Mouse (Mus musculus): ENCODE results near the gene Zscan5b. TPM values are rescaled to one million over a fixed set of nuclear protein-coding genes. Genes with fewer than 3 reads are reported as not detected.
A peak's percentile ranks its signal among the peaks of the same experiment; 100 is the strongest.
"Not testable (repeated sequence)": the region's sequence is repeated elsewhere in the genome, so short reads cannot be mapped to it uniquely, and the experiment has no call there.

The Zscan5b gene
- polyA plus RNA-seq, 1 experiment from 2014 or later: not detected

GRCm38 (mm10) chr7:6194129-6194528 is 27.9 kb upstream of the Zscan5b start:
- no peaks in the 10 kb centered on the region for H3K4me1 ChIP-seq
- H3K4me3 ChIP-seq: no peak overlapping the region
- DNase-seq (ENCODE audit: low spot score): peak; percentile 71
- 21% methylated on average over 5 of the region's 5 CpGs for WGBS
- peaks cover 9% of the 10 kb centered on the region for H3K27me3 ChIP-seq (replicated peaks; ENCODE audit: low read depth, poor library complexity, severe bottlenecking)
- H3K36me3 ChIP-seq (replicated peaks): peaks cover 17% of the 10 kb centered on the region
- H3K9me3 ChIP-seq: peaks cover 12% of the 10 kb centered on the region
- no peak overlapping the region for H3K27ac ChIP-seq (replicated peaks)

GRCm38 (mm10) chr7:6195777-6196176 is 26.3 kb upstream of the Zscan5b start:
- no peaks in the 10 kb centered on the region for H3K27me3 ChIP-seq (replicated peaks; ENCODE audit: low read depth, poor library complexity, severe bottlenecking)
- H3K36me3 ChIP-seq (replicated peaks): peaks cover under 1% of the 10 kb centered on the region; the same call in 1 of the 2 replicates
- H3K27ac ChIP-seq (replicated peaks): no peak overlapping the region
- DNase-seq (ENCODE audit: low spot score): no peak
- 49% methylated on average over 2 of the region's 2 CpGs for WGBS
- H3K4me3 ChIP-seq: no peak overlapping the region
- H3K9me3 ChIP-seq: peaks cover 14% of the 10 kb centered on the region; the same call in 1 of the 2 replicates
- no peaks in the 10 kb centered on the region for H3K4me1 ChIP-seq

GRCm38 (mm10) chr7:6196790-6197189 is 25.3 kb upstream of the Zscan5b start, which contains the start of gene Galp:
Galp (plus strand) TSS chr7:6197090.
- no peaks in the 10 kb centered on the region for H3K27me3 ChIP-seq (replicated peaks; ENCODE audit: low read depth, poor library complexity, severe bottlenecking)
- H3K36me3 ChIP-seq (replicated peaks): no peaks in the 10 kb centered on the region
- DNase-seq (ENCODE audit: low spot score): no peak
- no peaks in the 10 kb centered on the region for H3K4me1 ChIP-seq
- H3K27ac ChIP-seq (replicated peaks): no peak within 1 kb of the TSS
- no peak within 1 kb of the TSS for H3K4me3 ChIP-seq
- 60% methylated on average over 3 of the region's 3 CpGs for WGBS
- peaks cover 18% of the 10 kb centered on the region; the same call in 1 of the 2 replicates for H3K9me3 ChIP-seq

- 87% methylated on average over 3 of the region's 3 CpGs for WGBS
- Histone ChIP-seq H3K36me3 (replicated peaks) (no peaks in the 10 kb centered on the region), H3K4me3 (no peak overlapping the region), H3K4me1 (no peaks in the 10 kb centered on the region), H3K27ac (replicated peaks) (no peak overlapping the region), H3K9me3 (peaks cover 15% of the 10 kb centered on the region; the same call in 1 of the 2 replicates), H3K27me3 (replicated peaks; ENCODE audit: low read depth, poor library complexity, severe bottlenecking) (no peaks in the 10 kb centered on the region)
- DNase-seq (ENCODE audit: low spot score): no peak
These were observed 17.9 kb upstream of the Zscan5b start for GRCm38 (mm10) chr7:6204200-6204599.

DNA sequence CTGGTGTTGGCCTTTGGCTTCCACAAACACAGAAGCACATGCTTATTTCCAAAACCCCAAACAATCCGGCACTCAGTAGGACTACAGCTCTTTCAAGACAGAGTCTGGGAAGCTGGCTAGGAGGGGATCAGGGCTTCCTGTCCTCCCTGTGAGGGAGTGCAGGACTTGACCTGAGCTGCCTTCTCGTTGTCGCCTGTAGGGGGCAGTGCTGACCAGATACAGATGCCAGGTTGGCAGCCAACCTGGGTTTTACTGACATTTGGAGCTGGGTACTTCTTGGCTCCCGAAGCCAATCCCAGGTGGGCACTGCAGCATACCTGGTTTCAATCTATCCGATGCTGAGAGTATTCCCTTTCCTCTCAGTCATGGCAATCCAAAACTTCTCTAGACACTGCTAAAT is 8.9 kb upstream of the Zscan5b start:
- no peak for DNase-seq (ENCODE audit: low spot score)
- no peaks in the 10 kb centered on the region for H3K4me1 ChIP-seq
- no peak overlapping the region for H3K27ac ChIP-seq (replicated peaks)
- H3K36me3 ChIP-seq (replicated peaks): no peaks in the 10 kb centered on the region
- peaks cover 41% of the 10 kb centered on the region for H3K9me3 ChIP-seq
- no peak overlapping the region for H3K4me3 ChIP-seq
- H3K27me3 ChIP-seq (replicated peaks; ENCODE audit: low read depth, poor library complexity, severe bottlenecking): no peaks in the 10 kb centered on the region
- WGBS: 51% methylated on average over 5 of the region's 5 CpGs

GRCm38 (mm10) chr7:6214691-6215090 is 7.4 kb upstream of the Zscan5b start:
- H3K27me3 ChIP-seq (replicated peaks; ENCODE audit: low read depth, poor library complexity, severe bottlenecking); DNase-seq (ENCODE audit: low spot score); H3K4me1 ChIP-seq; H3K4me3 ChIP-seq; H3K27ac ChIP-seq (replicated peaks); H3K36me3 ChIP-seq (replicated peaks): not testable (repeated sequence)
- H3K9me3 ChIP-seq: peaks cover 44% of the 10 kb centered on the region
- WGBS: 83% methylated on average over 4 of the region's 4 CpGs

DNA sequence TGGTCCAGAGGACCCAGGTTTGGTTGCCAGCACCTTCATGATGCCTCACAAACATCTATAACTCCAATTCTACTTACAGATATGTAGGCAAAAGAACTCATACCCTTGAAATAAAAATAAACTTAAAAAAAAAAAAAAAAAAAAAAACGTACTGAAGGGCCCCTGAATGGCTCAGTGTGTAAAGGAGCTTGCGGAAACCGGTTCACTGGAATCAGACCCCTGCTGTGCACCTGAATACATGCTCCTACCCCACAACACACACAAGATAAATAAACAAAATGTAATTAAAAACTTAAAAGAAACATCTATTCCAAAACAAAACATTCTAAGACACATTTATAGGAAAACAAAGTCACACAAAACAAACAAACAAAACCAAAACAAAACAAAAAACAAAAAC is 1.9 kb upstream of the Zscan5b start:
- 48% methylated on average over 3 of the region's 3 CpGs for WGBS
- no peaks in the 10 kb centered on the region for H3K36me3 ChIP-seq (replicated peaks)
- no peak overlapping the region for H3K27ac ChIP-seq (replicated peaks)

DNA sequence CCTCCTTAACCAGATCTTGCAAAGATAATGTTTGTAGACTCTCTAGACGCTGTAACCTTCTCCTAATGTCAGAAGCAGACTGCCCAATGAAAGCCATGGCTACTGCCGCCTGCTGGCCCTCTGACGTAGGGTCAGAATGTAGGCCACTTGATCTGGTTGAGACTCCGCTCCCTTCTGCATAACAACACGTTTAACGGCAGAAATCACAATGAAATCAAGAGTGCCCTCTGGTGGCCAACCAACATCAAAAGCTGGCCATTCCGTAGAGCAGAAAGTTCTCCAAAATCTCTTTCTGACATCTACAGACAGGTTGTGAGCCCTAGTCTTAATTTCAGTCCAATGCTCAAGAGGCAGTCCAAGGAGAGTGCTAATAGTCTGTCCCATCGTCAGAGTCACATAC is 6.4 kb downstream of the Zscan5b start:
- H3K27ac ChIP-seq (replicated peaks); H3K4me1 ChIP-seq; H3K36me3 ChIP-seq (replicated peaks); DNase-seq (ENCODE audit: low spot score); H3K27me3 ChIP-seq (replicated peaks; ENCODE audit: low read depth, poor library complexity, severe bottlenecking); H3K4me3 ChIP-seq: not testable (repeated sequence)
- WGBS: 59% methylated on average over 8 of the region's 8 CpGs
- peaks cover 44% of the 10 kb centered on the region for H3K9me3 ChIP-seq

More for the DNA sequence above, 1.9 kb upstream of the Zscan5b start:
- no peak for DNase-seq (ENCODE audit: low spot score)
- Histone ChIP-seq H3K27me3 (replicated peaks; ENCODE audit: low read depth, poor library complexity, severe bottlenecking) (no peaks in the 10 kb centered on the region), H3K4me3 (no peak overlapping the region), H3K9me3 (peaks cover 52% of the 10 kb centered on the region), H3K4me1 (no peaks in the 10 kb centered on the region)

DNA sequence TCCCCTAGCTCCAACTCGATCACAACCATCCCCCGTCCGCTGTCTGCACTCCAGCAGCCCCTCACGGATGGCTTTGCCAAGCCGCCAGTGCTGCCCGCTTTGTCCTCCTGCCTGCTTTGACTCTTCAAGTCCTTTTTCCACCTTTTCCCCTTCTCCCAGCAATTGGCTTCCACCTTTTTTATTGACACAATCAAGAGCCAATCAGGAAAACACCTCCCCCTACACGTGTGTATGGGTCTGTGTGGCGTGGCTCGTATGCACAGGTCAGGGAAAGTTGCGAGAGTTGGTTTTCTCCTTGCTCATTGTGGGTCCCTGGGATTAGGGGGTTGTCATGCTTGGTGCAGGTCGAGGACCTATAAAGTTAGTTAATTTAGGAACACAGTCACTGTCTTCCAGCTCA is 17.7 kb downstream of the Zscan5b start:
- peaks cover 4% of the 10 kb centered on the region; the same call in 1 of the 2 replicates for H3K9me3 ChIP-seq
- H3K36me3 ChIP-seq (replicated peaks): no peaks in the 10 kb centered on the region
- 54% methylated on average over 11 of the region's 11 CpGs for WGBS
- no peaks in the 10 kb centered on the region for H3K27me3 ChIP-seq (replicated peaks; ENCODE audit: low read depth, poor library complexity, severe bottlenecking)
- H3K4me3 ChIP-seq: no peak overlapping the region
- no peaks in the 10 kb centered on the region for H3K4me1 ChIP-seq
- DNase-seq (ENCODE audit: low spot score): no peak
- no peak overlapping the region for H3K27ac ChIP-seq (replicated peaks)

DNA sequence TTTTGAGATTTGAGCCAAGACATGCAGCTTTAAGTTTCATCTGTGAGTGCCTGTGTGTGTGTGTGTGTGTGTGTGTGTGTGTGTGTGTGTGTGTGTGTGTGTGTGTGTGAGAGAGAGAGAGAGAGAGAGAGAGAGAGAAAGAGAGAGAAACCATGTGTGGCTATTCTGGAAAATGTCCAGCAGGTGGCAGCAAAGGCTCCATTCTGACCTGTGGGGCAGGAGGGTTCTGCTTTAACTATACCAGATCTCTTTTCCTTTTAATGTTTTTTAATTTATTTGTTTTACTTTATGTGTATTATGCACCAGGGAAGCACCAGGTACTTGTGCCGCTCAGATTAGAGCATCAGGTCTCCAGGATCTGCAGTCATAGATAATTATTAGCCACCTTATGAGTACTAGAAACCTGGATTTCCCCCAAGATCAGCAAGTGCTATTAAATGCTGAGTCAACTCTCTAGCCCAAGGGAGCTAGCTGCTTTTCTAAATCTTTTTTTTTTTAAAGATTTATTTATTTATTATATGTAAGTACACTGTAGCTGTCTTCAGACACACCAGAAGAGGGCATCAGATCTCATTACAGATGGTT is 18.9 kb downstream of the Zscan5b start:
- not testable (repeated sequence) for H3K27ac ChIP-seq (replicated peaks); H3K27me3 ChIP-seq (replicated peaks; ENCODE audit: low read depth, poor library complexity, severe bottlenecking); H3K4me3 ChIP-seq; H3K4me1 ChIP-seq; H3K9me3 ChIP-seq; H3K36me3 ChIP-seq (replicated peaks)
- DNase-seq (ENCODE audit: low spot score): peak; percentile 52
- WGBS: 13% methylated on average over 1 of the region's 1 CpGs

- H3K4me1 ChIP-seq: no peaks in the 10 kb centered on the region
- 52% methylated on average over 11 of the region's 11 CpGs for WGBS
- no peak overlapping the region for H3K4me3 ChIP-seq
- H3K9me3 ChIP-seq: no peaks in the 10 kb centered on the region
- H3K27ac ChIP-seq (replicated peaks): no peak overlapping the region
- H3K36me3 ChIP-seq (replicated peaks): no peaks in the 10 kb centered on the region
- DNase-seq (ENCODE audit: low spot score): peak; percentile 8
- H3K27me3 ChIP-seq (replicated peaks; ENCODE audit: low read depth, poor library complexity, severe bottlenecking): no peaks in the 10 kb centered on the region
These were observed 22.5 kb downstream of the Zscan5b start for GRCm38 (mm10) chr7:6244361-6245292.

DNA sequence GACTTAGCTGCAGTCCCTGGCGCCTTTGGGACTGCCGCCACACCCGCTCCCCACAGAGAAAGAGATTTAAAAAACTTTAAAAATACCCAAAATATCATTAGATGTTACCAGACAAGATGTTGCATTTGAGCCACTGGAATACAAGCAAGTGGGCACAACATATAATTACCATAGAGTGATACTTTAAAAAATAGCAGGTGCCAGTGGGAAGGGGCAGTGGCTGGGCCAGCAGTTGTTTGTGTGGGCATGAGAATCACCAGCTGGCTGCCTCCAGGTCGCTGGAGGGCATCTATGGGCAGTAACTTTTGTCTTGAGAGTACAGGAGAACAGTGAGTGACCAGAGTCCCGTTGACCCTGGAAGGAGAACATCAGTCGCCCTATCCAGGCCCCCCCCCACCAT is 30.3 kb downstream of the Zscan5b start, which contains the start of gene Epp13:
Gene Epp13, plus strand, starts transcription at position 301 of the 400 bp plus-strand sequence.
- Histone ChIP-seq H3K4me1 (no peaks in the 10 kb centered on the region), H3K27me3 (replicated peaks; ENCODE audit: low read depth, poor library complexity, severe bottlenecking) (no peaks in the 10 kb centered on the region), H3K27ac (replicated peaks) (no peak within 1 kb of the TSS), H3K36me3 (replicated peaks) (no peaks in the 10 kb centered on the region), H3K4me3 (no peak within 1 kb of the TSS), H3K9me3 (peaks cover 16% of the 10 kb centered on the region; the same call in 1 of the 2 replicates)
- no peak for DNase-seq (ENCODE audit: low spot score)
- WGBS: 82% methylated on average over 6 of the region's 6 CpGs

GRCm38 (mm10) chr7:6254451-6254850 is 32.4 kb downstream of the Zscan5b start:
- 92% methylated on average over 5 of the region's 5 CpGs for WGBS
- no peaks in the 10 kb centered on the region for H3K4me1 ChIP-seq
- no peak overlapping the region for H3K4me3 ChIP-seq
- no peaks in the 10 kb centered on the region for H3K36me3 ChIP-seq (replicated peaks)
- DNase-seq (ENCODE audit: low spot score): no peak
- H3K9me3 ChIP-seq: peaks cover 16% of the 10 kb centered on the region; the same call in 1 of the 2 replicates
- no peak overlapping the region for H3K27ac ChIP-seq (replicated peaks)
- H3K27me3 ChIP-seq (replicated peaks; ENCODE audit: low read depth, poor library complexity, severe bottlenecking): no peaks in the 10 kb centered on the region

Measured in embryonic facial prominence, embryonic 10.5 days (tissue).